Mouse (Mus musculus) kidney, embryonic 16.5 days (tissue): ENCODE measurements at regions not wholly inside any gene's neighbourhood (a gene's known extent, or its start where the extent isn't known, plus 50 kb on each side); places are given as distances from the start of the nearest gene placed in this dataset.

Experiments
- ATAC-seq: fragments of 200-750 bp; cut with Nextera tagmentation; 2 replicates; pipeline ENCODE4 v1.8.0; 2017; ENCODE audit warnings: moderate TSS enrichment; ENCODE audit not compliant: low FRiP score, low TSS enrichment
- H3K27ac ChIP-seq: fragments of 300-500 bp; sonication (generic); 2 replicates; pipeline ENCODE4 v1.5.1; 2014; ENCODE audit warnings: low read length
- H3K27me3 ChIP-seq: fragments of 300-500 bp; sonication (generic); 2 replicates; pipeline ENCODE4 v1.6.1; 2014; ENCODE audit warnings: low read length, control low read depth, mixed read lengths; ENCODE audit not compliant: insufficient read depth
- H3K36me3 ChIP-seq: fragments of 300-500 bp; sonication (generic); 2 replicates; pipeline ENCODE4 v1.6.1; 2014; ENCODE audit warnings: low read length, control low read depth, mixed read lengths; ENCODE audit not compliant: insufficient read depth
- H3K4me1 ChIP-seq: fragments of 300-500 bp; sonication (generic); 2 replicates; pipeline ENCODE4 v1.6.1; 2014; ENCODE audit warnings: low read length, control low read depth, mixed read lengths; ENCODE audit not compliant: insufficient read depth
- H3K4me2 ChIP-seq: fragments of 300-500 bp; sonication (generic); replicated peaks from 2 replicates; pipeline ENCODE4 v1.6.1; 2014; ENCODE audit warnings: low read depth, low read length
- H3K4me3 ChIP-seq: fragments of 300-500 bp; sonication (generic); 2 replicates; pipeline ENCODE4 v1.5.1; 2014; ENCODE audit warnings: mild to moderate bottlenecking, low read length
- H3K9ac ChIP-seq: fragments of 300-500 bp; sonication (generic); replicated peaks from 2 replicates; pipeline ENCODE4 v1.6.1; 2014; ENCODE audit warnings: low read length
- H3K9me3 ChIP-seq: fragments of 300-500 bp; sonication (generic); 2 replicates; pipeline ENCODE4 v1.6.1; 2016; ENCODE audit warnings: low read length, control low read depth
- WGBS: fragments of 180-500 bp; shearing (Covaris S2); extraction: QIAGEN DNeasy Blood & Tissue Kit; methylation state at CpG from one replicate; pipeline ENCODE4 v1.1.7; 2014; 5-methylcytosine and 5-hydroxymethylcytosine counted together

DNA sequence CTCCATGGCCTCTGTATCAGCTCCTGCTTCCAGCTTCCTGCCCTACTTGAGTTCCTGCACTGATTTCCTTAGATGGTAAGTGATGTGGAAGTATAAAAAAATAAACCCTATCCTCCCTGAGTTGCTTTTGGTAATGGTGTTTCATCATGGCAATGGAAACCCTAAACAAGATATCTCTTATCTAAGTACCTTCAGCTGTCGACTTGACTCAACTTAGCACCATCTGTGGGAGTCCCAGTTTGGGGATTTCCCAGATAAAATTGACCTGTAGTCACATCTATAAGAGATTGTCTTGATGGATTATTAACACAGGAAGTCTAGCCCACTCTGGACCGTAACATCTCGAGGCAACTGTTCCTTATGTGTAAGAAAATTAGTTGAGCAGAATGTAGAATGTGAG lies 570.2 kb upstream of the Gm10306 start:
- WGBS, result 64% methylated on average over 3 of the region's 3 CpGs
- no peaks in the 10 kb centered on the region for H3K27me3 ChIP-seq

DNA sequence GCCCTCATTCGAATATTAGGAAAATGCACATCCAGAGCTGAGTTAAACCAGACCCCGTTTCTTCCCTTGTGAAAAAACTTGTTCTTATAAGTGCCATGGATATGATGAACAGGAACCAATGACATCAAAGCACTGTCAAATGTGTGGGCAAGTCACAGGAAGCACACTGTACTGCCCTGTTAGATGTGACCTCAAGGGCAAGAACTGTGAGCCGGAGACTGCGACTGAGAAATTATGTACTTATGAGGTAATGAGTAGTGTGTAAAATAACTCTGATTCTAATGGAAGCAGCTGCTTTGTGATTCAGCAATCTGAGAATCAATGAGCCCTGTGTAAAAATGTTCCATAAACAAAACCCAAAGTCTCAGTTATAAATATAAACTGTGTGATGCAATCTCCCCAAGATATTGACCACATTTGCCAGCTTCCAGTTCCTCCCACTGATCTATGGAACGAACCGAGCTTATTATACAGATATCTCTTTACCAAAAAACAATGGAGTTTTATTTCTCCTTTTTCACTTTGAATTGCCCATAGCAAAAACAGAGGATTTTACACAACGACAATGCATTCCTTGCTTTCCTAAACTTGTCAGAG lies 566.0 kb upstream of the Gm10306 start:
- Histone ChIP-seq H3K4me1 (no peaks in the 10 kb centered on the region), H3K4me2 (no peak overlapping the region), H3K27ac (no peak overlapping the region), H3K27me3 (no peaks in the 10 kb centered on the region), H3K36me3 (no peaks in the 10 kb centered on the region), H3K4me3 (no peak overlapping the region), H3K9ac (no peak overlapping the region), H3K9me3 (no peaks in the 10 kb centered on the region)
- ATAC-seq, result no peak
- WGBS, result 73% methylated on average over 7 of the region's 7 CpGs

More for the DNA sequence above, 570.2 kb upstream of the Gm10306 start:
- no peaks in the 10 kb centered on the region for H3K36me3 ChIP-seq
- ATAC-seq, result no peak
- no peak overlapping the region for H3K27ac ChIP-seq
- H3K4me3 ChIP-seq, result no peak overlapping the region
- no peaks in the 10 kb centered on the region for H3K9me3 ChIP-seq
- no peaks in the 10 kb centered on the region for H3K4me1 ChIP-seq
- no peak overlapping the region for H3K4me2 ChIP-seq
- H3K9ac ChIP-seq, result no peak overlapping the region

DNA sequence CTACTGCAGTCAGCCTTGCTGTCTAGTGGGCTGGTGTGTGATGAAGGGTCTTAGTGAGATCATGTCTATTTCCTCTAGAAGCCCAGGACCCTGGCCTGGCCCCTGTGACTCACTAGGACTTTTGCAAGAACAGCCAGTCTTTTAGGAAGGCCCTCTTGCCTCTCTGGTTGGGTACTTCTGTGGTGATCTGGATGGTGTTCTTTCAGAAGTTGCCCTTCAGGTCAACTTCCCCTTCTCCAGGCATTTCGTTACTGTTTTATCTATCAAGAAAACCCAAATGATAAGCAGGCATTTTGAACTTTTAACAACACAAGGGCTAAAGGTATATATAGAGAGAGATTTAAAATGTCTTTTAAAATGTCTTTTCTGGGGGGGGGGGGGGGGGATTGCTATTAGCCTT lies 550.5 kb upstream of the Gm10306 start:
- H3K4me3 ChIP-seq, result no peak overlapping the region
- H3K36me3 ChIP-seq, result no peaks in the 10 kb centered on the region
- 88% methylated on average over 1 of the region's 1 CpGs for WGBS
- no peaks in the 10 kb centered on the region for H3K9me3 ChIP-seq
- 0 out of 2 replicates have a peak, but pooled peaks cover 3% of the 10 kb centered on the region for H3K4me1 ChIP-seq
- H3K27me3 ChIP-seq, result no peaks in the 10 kb centered on the region
- no peak overlapping the region for H3K4me2 ChIP-seq
- ATAC-seq, result no peak
- no peak overlapping the region for H3K9ac ChIP-seq
- no peak overlapping the region for H3K27ac ChIP-seq

DNA sequence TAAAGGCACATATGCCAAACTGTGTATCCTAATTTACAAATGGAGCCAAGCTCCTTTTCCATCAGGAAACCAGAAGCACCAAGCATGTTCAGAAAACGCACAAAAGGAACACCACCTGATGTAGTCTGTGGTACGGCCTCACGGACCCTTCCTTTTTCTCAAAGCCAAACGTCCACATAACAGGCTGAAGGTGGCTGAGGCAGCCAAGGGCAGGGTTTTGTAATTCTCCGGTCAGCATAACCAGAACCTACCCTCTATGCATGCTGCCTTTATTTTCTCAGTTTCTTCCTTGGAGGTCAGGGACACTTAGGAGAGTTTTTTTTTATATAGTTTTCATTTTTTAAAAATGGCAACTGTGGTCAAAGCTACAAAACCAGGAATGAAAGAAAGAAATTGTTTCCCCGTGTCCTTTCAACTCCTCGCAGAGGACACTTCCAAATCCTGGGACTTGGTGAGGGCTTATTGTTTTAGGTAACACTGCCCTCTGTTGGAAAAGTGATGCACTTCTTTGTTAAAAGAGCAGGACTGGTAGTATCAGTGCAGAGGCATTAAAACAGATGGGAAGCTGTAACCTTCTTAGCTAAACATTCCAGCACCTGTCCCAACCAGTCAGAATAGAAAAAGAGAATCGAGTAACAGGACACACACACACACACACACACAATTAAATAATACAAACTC lies 549.1 kb upstream of the Gm10306 start:
- peak; percentile 92 for ATAC-seq
- H3K9ac ChIP-seq, result no peak overlapping the region
- H3K9me3 ChIP-seq, result no peaks in the 10 kb centered on the region
- 0 out of 2 replicates have a peak, but pooled peaks cover 3% of the 10 kb centered on the region for H3K4me1 ChIP-seq
- no peak overlapping the region for H3K27ac ChIP-seq
- no peak overlapping the region for H3K4me2 ChIP-seq
- WGBS, result 39% methylated on average over 8 of the region's 8 CpGs
- no peaks in the 10 kb centered on the region for H3K27me3 ChIP-seq
- no peaks in the 10 kb centered on the region for H3K36me3 ChIP-seq
- H3K4me3 ChIP-seq, result no peak overlapping the region

DNA sequence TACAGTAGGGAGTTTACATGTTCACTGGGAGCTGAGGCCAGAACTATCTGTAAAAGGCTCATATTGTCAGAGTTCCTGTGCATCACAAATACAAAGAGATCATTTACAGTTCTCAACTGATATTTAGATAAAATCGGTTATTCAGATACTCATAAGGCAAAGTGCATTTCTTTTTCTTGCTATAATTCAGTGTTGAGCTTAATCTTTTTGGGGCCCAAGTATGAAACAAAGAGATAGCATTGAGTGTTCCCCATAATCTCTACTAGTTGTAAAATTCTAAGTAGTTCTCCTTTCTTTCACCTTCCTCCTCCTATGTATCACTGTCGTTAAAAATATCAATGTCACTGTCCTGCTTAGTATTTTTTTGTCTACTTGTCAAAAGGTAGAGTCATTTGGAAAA lies 540.6 kb upstream of the Gm10306 start:
- no peak overlapping the region for H3K4me2 ChIP-seq
- H3K4me3 ChIP-seq, result no peak overlapping the region
- H3K9me3 ChIP-seq, result no peaks in the 10 kb centered on the region
- no peak overlapping the region for H3K27ac ChIP-seq
- H3K4me1 ChIP-seq, result no peaks in the 10 kb centered on the region
- no peaks in the 10 kb centered on the region for H3K27me3 ChIP-seq
- WGBS, result 86% methylated on average over 2 of the region's 2 CpGs
- ATAC-seq, result no peak
- no peaks in the 10 kb centered on the region for H3K36me3 ChIP-seq
- H3K9ac ChIP-seq, result no peak overlapping the region

DNA sequence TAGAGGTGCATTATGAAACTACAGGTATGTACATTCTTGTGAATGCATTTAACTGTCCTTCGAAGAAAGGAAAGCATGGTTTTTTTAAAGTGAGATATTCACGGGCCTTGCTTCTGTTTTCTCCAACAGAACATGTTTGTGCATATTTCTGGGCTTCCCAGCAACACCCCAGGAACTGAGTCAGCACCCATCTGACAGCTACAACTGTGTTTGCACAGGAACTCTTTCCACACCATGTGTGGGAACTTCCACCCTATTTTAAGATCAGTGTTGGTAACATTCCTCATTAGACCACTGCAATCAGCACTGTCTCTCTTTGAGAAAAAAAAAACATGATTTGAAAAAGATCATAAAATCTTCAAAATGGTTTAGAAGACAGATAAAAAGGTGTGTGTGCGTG lies 538.6 kb upstream of the Gm10306 start:
- H3K4me3 ChIP-seq, result no peak overlapping the region
- ATAC-seq, result no peak
- no peak overlapping the region for H3K27ac ChIP-seq
- no peak overlapping the region for H3K4me2 ChIP-seq
- WGBS, result 81% methylated on average over 3 of the region's 3 CpGs
- no peaks in the 10 kb centered on the region for H3K4me1 ChIP-seq
- H3K27me3 ChIP-seq, result no peaks in the 10 kb centered on the region
- H3K36me3 ChIP-seq, result no peaks in the 10 kb centered on the region
- no peak overlapping the region for H3K9ac ChIP-seq
- no peaks in the 10 kb centered on the region for H3K9me3 ChIP-seq

DNA sequence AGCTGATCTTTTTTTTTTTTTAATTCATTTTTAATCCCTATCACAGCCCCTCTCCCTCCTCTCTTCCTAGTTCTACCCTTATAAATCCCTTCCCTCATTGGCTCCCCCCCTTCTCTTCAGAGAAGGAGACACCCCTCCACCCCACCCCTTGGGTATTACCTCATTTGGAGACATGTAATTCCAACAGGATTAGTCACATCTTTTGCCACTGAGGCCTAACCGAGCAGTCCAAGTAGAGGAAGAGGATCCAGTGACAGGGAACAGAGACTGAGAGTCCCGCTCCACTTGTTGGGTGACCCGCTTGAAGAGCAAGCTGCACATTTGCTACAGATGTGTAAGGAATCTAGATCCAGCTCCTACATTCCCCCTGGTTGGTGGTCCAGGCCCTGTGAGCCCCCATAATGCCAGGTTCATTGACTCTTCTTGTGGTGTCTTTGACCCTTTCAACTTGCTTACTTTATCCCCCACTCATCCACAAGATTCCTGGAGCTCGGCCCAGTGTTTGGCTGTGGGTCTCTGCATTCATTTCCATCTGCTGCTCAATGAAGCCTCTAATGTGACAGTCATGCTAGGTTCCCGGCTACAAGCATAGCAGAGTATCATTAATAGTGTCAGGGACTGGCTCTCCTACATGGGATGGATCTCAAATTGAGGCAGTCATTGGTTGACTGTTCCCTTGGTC lies 506.6 kb upstream of the Gm10306 start:
- WGBS, result 70% methylated on average over 5 of the region's 5 CpGs
- H3K9me3 ChIP-seq, result no peaks in the 10 kb centered on the region
- ATAC-seq, result no peak

DNA sequence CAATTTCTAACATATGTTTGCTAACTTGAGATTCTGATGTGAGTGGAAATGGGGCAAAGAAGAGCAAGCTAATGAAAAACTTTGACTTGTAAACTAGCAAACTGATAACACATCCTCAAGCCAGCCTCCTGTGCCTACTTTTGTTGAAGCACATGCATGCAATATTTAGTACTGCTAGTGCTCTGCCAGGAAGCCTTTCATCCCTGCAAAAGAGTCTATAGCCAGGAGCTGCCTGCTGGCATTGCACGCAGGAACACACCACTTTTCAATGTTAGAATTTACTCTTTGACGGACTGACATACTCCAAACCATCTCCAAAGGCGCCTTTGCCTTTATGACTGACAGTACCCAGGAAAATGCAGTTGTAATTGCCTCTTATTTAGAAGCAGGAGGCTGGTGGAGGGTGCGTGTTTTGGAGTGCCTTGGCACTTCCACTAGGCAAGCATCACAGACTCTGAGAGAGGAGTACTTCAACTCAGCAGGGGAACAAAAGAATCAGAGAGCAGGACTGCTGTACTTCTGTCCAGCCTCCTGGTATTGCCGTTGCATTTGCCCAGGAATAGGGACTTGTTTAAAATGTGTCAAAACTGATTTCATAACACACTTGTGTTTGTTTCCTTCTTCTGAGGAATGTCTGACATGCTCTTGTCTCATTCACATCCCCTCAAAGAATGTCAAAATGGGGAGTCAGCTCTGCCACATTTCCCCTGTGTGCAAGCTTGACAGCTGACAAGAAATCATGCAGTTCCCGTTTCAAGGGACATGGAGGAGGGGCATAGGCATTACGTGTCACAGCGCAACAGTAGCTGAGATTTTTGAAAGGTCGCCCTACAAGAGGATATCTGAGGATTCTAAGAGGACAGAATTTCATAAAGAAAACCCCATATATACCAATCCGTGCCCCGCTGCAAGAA lies 503.8 kb upstream of the Gm10306 start:
- H3K27me3 ChIP-seq, result no peaks in the 10 kb centered on the region
- no peak overlapping the region for H3K4me3 ChIP-seq
- H3K36me3 ChIP-seq, result no peaks in the 10 kb centered on the region
- H3K4me1 ChIP-seq, result no peaks in the 10 kb centered on the region
- H3K9ac ChIP-seq, result no peak overlapping the region
- H3K4me2 ChIP-seq, result no peak overlapping the region
- ATAC-seq, result no peak
- no peaks in the 10 kb centered on the region for H3K9me3 ChIP-seq
- H3K27ac ChIP-seq, result no peak overlapping the region
- 78% methylated on average over 11 of the region's 11 CpGs for WGBS

More for the DNA sequence above, 506.6 kb upstream of the Gm10306 start:
- H3K27ac ChIP-seq, result no peak overlapping the region
- no peaks in the 10 kb centered on the region for H3K27me3 ChIP-seq
- H3K36me3 ChIP-seq, result no peaks in the 10 kb centered on the region
- no peak overlapping the region for H3K9ac ChIP-seq
- no peak overlapping the region for H3K4me3 ChIP-seq
- no peak overlapping the region for H3K4me2 ChIP-seq
- H3K4me1 ChIP-seq, result no peaks in the 10 kb centered on the region

DNA sequence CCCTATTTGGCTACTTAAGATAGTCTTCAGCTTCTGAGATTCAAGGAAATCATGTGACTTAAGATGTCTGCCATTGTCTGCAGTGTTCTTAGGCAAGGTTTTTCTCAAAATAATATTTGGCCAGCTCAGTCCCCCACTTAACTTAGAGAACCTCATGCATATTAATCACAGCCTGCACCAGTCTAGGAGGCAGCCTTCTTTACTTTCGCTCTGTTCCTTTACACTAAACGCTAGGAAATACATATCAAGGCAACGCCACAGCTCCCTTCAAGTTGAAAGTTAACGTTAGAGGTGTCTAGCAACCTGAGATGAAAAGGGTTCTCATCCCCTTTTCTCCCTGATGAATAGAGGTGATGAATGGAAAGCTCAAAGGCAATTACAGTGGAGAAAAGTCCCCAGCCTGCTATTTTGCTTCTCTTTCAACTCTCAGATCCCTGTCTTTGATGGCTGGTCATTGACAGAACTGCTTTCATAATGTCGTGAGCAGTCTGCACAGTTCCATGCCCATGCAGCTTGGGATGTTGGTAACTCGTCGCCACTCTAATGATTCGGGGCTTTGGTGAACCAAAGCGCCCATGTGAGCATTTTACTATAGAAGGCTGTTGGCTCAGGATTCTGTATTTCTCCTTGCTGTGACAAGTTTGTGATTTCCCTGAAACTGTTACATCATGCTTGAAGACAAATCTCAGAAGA lies 483.0 kb upstream of the Gm10306 start:
- H3K9me3 ChIP-seq, result no peaks in the 10 kb centered on the region
- no peak overlapping the region for H3K27ac ChIP-seq
- 75% methylated on average over 9 of the region's 9 CpGs for WGBS
- ATAC-seq, result no peak
- H3K4me2 ChIP-seq, result no peak overlapping the region
- H3K4me1 ChIP-seq, result no peaks in the 10 kb centered on the region
- H3K9ac ChIP-seq, result no peak overlapping the region
- no peaks in the 10 kb centered on the region for H3K27me3 ChIP-seq
- no peak overlapping the region for H3K4me3 ChIP-seq
- no peaks in the 10 kb centered on the region for H3K36me3 ChIP-seq
